Mouse (Mus musculus): ENCODE results near the gene Ube3c.

The Ube3c gene

GRCm38 (mm10) chr5:29672551-29672950 lies 103.5 kb downstream of the Ube3c start:
- in situ Hi-C loops (cut with MboI): no loop called here

GRCm38 (mm10) chr5:29674305-29674704 lies 105.3 kb downstream of the Ube3c start:
- in situ Hi-C loops (cut with MboI): no loop called here

- in situ Hi-C loops (cut with MboI): no loop called here
Measured at GRCm38 (mm10) chr5:29676445-29676844, 107.4 kb downstream of the Ube3c start.

GRCm38 (mm10) chr5:29685085-29685484 lies 116.0 kb downstream of the Ube3c start:
- in situ Hi-C loops (cut with MboI): no loop called here

GRCm38 (mm10) chr5:29687671-29688070 lies 118.6 kb downstream of the Ube3c start:
- in situ Hi-C loops (cut with MboI): no loop called here

- in situ Hi-C loops (cut with MboI): no loop called here
Measured at GRCm38 (mm10) chr5:29688352-29688751, 119.3 kb downstream of the Ube3c start.

GRCm38 (mm10) chr5:29698493-29698892 lies 129.5 kb downstream of the Ube3c start:
- in situ Hi-C loops (cut with MboI): no loop called here

GRCm38 (mm10) chr5:29699520-29700202 lies 130.6 kb downstream of the Ube3c start:
- in situ Hi-C loops (cut with MboI): no loop called here

GRCm38 (mm10) chr5:29707241-29707640 lies 138.2 kb downstream of the Ube3c start:
- in situ Hi-C loops (cut with MboI): no loop called here

- in situ Hi-C loops (cut with MboI): no loop called here
Measured at GRCm38 (mm10) chr5:29708258-29708657, 139.2 kb downstream of the Ube3c start.

GRCm38 (mm10) chr5:29711631-29712030 lies 142.6 kb downstream of the Ube3c start:
- in situ Hi-C loops (cut with MboI): no loop called here

- in situ Hi-C loops (cut with MboI): no loop called here
Measured at GRCm38 (mm10) chr5:29712906-29713305, 143.9 kb downstream of the Ube3c start.

GRCm38 (mm10) chr5:29721159-29721558 lies 152.1 kb downstream of the Ube3c start:
- in situ Hi-C loops (cut with MboI): no loop called here

- in situ Hi-C loops (cut with MboI): no loop called here
Measured at GRCm38 (mm10) chr5:29725369-29725768, 156.3 kb downstream of the Ube3c start.

All from mature B cell (primary cell).